Mouse (Mus musculus) CH12.LX (cell line): ENCODE results near the gene Rrp7a. TPM values are rescaled to one million over a fixed set of nuclear protein-coding genes. Genes with fewer than 3 reads are reported as not detected.

Experiments
- DNase-seq: peaks from one replicate; pipeline ENCODE4 v3.0.0-alpha.2; 2013; ENCODE audit errors: extremely low read depth
- H3K27ac ChIP-seq: 2 replicates; pipeline ENCODE4 v1.5.1; 2012; ENCODE audit warnings: low read depth, mild to moderate bottlenecking, control low read depth, moderate library complexity; ENCODE audit not compliant: insufficient read depth
- H3K27me3 ChIP-seq: replicated peaks from 2 replicates; pipeline ENCODE3; 2012; ENCODE audit warnings: inconsistent platforms
- H3K36me3 ChIP-seq, 2 experiments: replicated peaks in 1 of 2; 2 replicates each; pipeline versions ENCODE3 to v1.6.1; 2012; ENCODE audit warnings: inconsistent platforms in 1 of 2, low read length in 1 of 2, mild to moderate bottlenecking in 1 of 2, mixed read lengths in 1 of 2, moderate library complexity in 1 of 2; ENCODE audit not compliant: control insufficient read depth in 1 of 2, insufficient read depth in 1 of 2
- H3K4me1 ChIP-seq, 2 experiments: 2 replicates each; pipeline ENCODE4 v1.6.1; 2012; ENCODE audit warnings: inconsistent platforms in 1 of 2, moderate library complexity in 1 of 2; ENCODE audit not compliant: insufficient read depth in 2 of 2, control insufficient read depth in 1 of 2
- H3K4me2 ChIP-seq: 2 replicates; pipeline ENCODE4 v1.6.1; 2012; ENCODE audit warnings: low read depth, mild to moderate bottlenecking, control low read depth; ENCODE audit not compliant: poor library complexity, insufficient read depth, severe bottlenecking
- H3K4me3 ChIP-seq, 3 experiments: fragments of 150-350 bp in 1 of 3; sonication (generic) in 1 of 3; replicated peaks in 1 of 3; 2 replicates each; pipeline versions ENCODE3 to v1.5.1; 2011 to 2012; ENCODE audit warnings: low read depth in 2 of 3, low read length in 2 of 3, mild to moderate bottlenecking in 2 of 3, moderate library complexity in 2 of 3, control low read depth in 1 of 3, improper control_type of control experiment in 1 of 3, inconsistent platforms in 1 of 3, mixed read lengths in 1 of 3; ENCODE audit not compliant: poor library complexity in 1 of 3
- H3K79me2 ChIP-seq: replicated peaks from 2 replicates; pipeline ENCODE4 v1.6.1; 2012; ENCODE audit warnings: mild to moderate bottlenecking, moderate library complexity; ENCODE audit not compliant: control insufficient read depth, poor library complexity, insufficient read depth, severe bottlenecking; ENCODE audit errors: extremely low read depth
- H3K9ac ChIP-seq: 2 replicates; pipeline ENCODE4 v1.6.1; 2012; ENCODE audit warnings: low read depth, mild to moderate bottlenecking, control low read depth, moderate library complexity; ENCODE audit not compliant: insufficient read depth
- H3K9me3 ChIP-seq: replicated peaks from 2 replicates; pipeline ENCODE3; 2012; ENCODE audit warnings: low read length, inconsistent platforms, mixed read lengths
- BHLHE40 ChIP-seq: IDR thresholded peaks from 2 replicates; pipeline ENCODE4 v1.6.1; 2011; ENCODE audit warnings: mild to moderate bottlenecking, low read depth, low read length, improper control_type of control experiment
- CHD1 ChIP-seq: IDR thresholded peaks from 2 replicates; pipeline ENCODE4 v1.6.1; 2012; ENCODE audit warnings: low read depth, low read length, improper control_type of control experiment, inconsistent platforms
- ELF1 ChIP-seq: IDR thresholded peaks from 2 replicates; pipeline ENCODE4 v1.6.1; 2014; ENCODE audit warnings: low read depth, mild to moderate bottlenecking, inconsistent platforms, low read length, improper control_type of control experiment
- GABPA ChIP-seq: IDR thresholded peaks from 2 replicates; pipeline ENCODE4 v1.6.1; 2012; ENCODE audit warnings: low read depth, low read length, improper control_type of control experiment, inconsistent platforms; ENCODE audit not compliant: insufficient replicate concordance
- JUN ChIP-seq: IDR thresholded peaks from 2 replicates; pipeline ENCODE4 v1.6.1; 2011; ENCODE audit warnings: low read depth, mild to moderate bottlenecking, low read length, improper control_type of control experiment, moderate library complexity; ENCODE audit not compliant: insufficient read depth
- JUND ChIP-seq: conservative IDR thresholded peaks from 2 replicates; pipeline ENCODE4 v1.6.1; 2011; ENCODE audit warnings: low read depth, low read length, improper control_type of control experiment
- KAT2A ChIP-seq: IDR thresholded peaks from 2 replicates; pipeline ENCODE4 v1.6.1; 2012; ENCODE audit warnings: low read length, improper control_type of control experiment, inconsistent platforms; ENCODE audit not compliant: insufficient replicate concordance
- MAFK ChIP-seq: IDR thresholded peaks from 2 replicates; pipeline ENCODE4 v1.6.1; 2011; ENCODE audit warnings: low read length, improper control_type of control experiment; ENCODE audit not compliant: insufficient replicate concordance
- MAX ChIP-seq: IDR thresholded peaks from 2 replicates; pipeline ENCODE4 v1.6.1; 2011; ENCODE audit warnings: low read length, improper control_type of control experiment
- MEF2A ChIP-seq: IDR thresholded peaks from 2 replicates; pipeline ENCODE4 v1.6.1; 2014; ENCODE audit warnings: low read depth, mild to moderate bottlenecking, inconsistent platforms, low read length, improper control_type of control experiment, borderline replicate concordance
- NELFE ChIP-seq: IDR thresholded peaks from 2 replicates; pipeline ENCODE4 v1.6.1; 2011; ENCODE audit warnings: low read depth, low read length, improper control_type of control experiment
- NRF1 ChIP-seq: IDR thresholded peaks from 2 replicates; pipeline ENCODE4 v1.6.1; 2014; ENCODE audit warnings: low read depth, mild to moderate bottlenecking, inconsistent platforms, low read length, improper control_type of control experiment, moderate library complexity
- POLR2A ChIP-seq: IDR thresholded peaks from 2 replicates; pipeline ENCODE4 v1.6.1; 2011; ENCODE audit warnings: low read depth, mild to moderate bottlenecking, improper control_type of control experiment, low read length
- RAD21 ChIP-seq: IDR thresholded peaks from 2 replicates; pipeline ENCODE4 v1.6.1; 2011; ENCODE audit warnings: low read depth, mild to moderate bottlenecking, low read length, improper control_type of control experiment, moderate library complexity
- TBP ChIP-seq: conservative IDR thresholded peaks from 2 replicates; pipeline ENCODE4 v1.6.1; 2011; ENCODE audit warnings: low read depth, low read length, improper control_type of control experiment
- TCF12 ChIP-seq: IDR thresholded peaks from 2 replicates; pipeline ENCODE4 v1.6.1; 2014; ENCODE audit warnings: low read depth, mild to moderate bottlenecking, inconsistent platforms, low read length, improper control_type of control experiment
- USF1 ChIP-seq: IDR thresholded peaks from 2 replicates; pipeline ENCODE4 v1.6.1; 2014; ENCODE audit warnings: low read depth, mild to moderate bottlenecking, inconsistent platforms, low read length, improper control_type of control experiment
- USF2 ChIP-seq: conservative IDR thresholded peaks from 2 replicates; pipeline ENCODE4 v1.6.1; 2011; ENCODE audit warnings: low read depth, low read length, improper control_type of control experiment
- ZC3H11A ChIP-seq: IDR thresholded peaks from 2 replicates; pipeline ENCODE4 v1.6.1; 2012; ENCODE audit warnings: low read depth, mild to moderate bottlenecking, inconsistent platforms, low read length, improper control_type of control experiment
- ZNF384 ChIP-seq: IDR thresholded peaks from 2 replicates; pipeline ENCODE4 v1.6.1; 2012; ENCODE audit warnings: low read depth, low read length, improper control_type of control experiment, inconsistent platforms
- dilution Hi-C: fragments of 300-500 bp; cut with MboI; formaldehyde crosslinking; loops from 2 replicates; pipeline ENCODE4 v1.14.3; 2020; ENCODE audit warnings: low sequenced_read_pairs; ENCODE audit not compliant: extremely low pct_unique_long_range_greater_than_20kb, extremely low pct_ligation_motif_present
- in situ Hi-C: fragments of 300-500 bp; cut with MboI; formaldehyde crosslinking; loops from 3 replicates; pipeline ENCODE4 v1.14.3; 2019; ENCODE audit warnings: low sequenced_read_pairs, low pct_ligation_motif_present, low pct_unique_long_range_greater_than_20kb, mixed read lengths
- polyA plus RNA-seq: library from polyadenylated mRNA; unstranded; fragments of >175 nt; gene quantifications from 2 replicates; pipeline ENCODE4 v1.2.1, GENCODE M21; 2012; ENCODE audit warnings: low read depth; ENCODE audit not compliant: insufficient read length
- total RNA-seq, 2 experiments: library from RNA; depleted of rRNA; stranded (reverse); fragments of 300-350 nt in 1 of 2; fragments of >200 nt in 1 of 2; gene quantifications; 2 replicates each; pipeline ENCODE4 v1.2.3; 2012 to 2014

Gene Rrp7a
- total and polyA plus RNA-seq, 3 experiments = 126 to 262 (median 156) TPM

DNA sequence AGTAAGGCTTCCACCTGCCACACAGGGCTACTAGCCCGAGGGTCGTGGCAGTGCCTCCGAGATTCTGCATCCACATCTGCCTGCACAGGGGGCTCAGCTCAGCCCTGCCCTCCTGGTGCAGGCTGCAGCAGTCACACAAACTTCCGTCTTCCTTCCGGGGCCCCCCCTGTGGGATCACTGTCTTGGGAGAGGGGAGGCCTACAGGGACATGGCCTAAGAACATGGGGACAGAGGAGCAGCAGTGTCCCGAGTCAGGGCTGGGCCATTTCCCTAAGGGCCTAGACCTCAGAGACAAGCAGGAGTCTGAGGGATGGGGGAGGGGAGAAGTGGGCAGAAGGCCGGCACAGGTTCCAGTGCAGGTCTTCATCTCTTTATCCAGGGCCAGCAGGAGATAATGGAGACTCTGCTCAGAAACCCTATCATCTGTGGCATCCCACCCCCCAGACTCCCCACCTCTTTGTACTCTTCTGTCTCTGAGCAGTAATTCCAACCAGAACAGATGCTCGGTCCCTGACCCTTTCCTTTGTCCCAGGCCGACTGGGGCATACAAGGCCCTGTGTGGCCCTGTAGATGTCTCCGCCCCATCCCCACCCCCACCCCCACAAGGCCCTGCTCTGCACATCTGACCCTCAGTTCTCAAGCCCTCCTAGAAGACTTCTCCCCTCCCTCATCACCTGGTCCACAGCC, 38.6 kb upstream of the Rrp7a start:
- dilution Hi-C loops (no loop called here), in situ Hi-C loops (no loop called here)
- H3K9me3 ChIP-seq = no peaks in the 10 kb centered on the region
- no peak overlapping the region for H3K4me3 ChIP-seq
- no peak for DNase-seq
- H3K27me3 ChIP-seq = no peaks in the 10 kb centered on the region
- no peak overlapping the region for H3K9ac ChIP-seq
- H3K4me2 ChIP-seq = no peak overlapping the region
- H3K36me3 ChIP-seq = peaks cover 43 to 77% of the 10 kb centered on the region in 2 experiments
- H3K79me2 ChIP-seq = no peaks in the 10 kb centered on the region
- no peak for TF ChIP-seq KAT2A
- H3K27ac ChIP-seq = no peak overlapping the region
- peaks cover 16 to 89% of the 10 kb centered on the region in 2 experiments for H3K4me1 ChIP-seq

DNA sequence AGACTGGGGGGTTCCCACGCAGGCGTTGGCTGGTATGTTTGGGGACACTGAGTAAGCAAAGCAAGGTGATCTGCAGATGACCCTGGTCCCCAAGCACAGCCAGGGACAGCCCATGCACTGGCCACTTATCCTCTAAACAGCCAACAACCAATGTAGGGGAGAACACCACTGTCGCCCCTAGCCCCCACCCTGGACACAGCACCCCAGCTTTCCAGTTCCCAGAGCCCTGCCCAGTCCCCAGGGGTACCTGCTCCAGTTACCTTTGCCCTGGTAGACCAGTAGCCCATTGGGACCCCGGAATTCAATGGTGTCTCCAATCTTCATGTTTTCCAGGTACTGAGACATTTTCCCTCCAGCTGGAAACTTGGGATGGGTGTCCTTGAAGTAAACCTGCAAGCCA, 38.0 kb upstream of the Rrp7a start:
- in situ Hi-C loops (no loop called here), dilution Hi-C loops (no loop called here)
- Histone ChIP-seq H3K4me3 (no peak overlapping the region), H3K9me3 (no peaks in the 10 kb centered on the region), H3K4me2 (no peak overlapping the region), H3K4me1 (peaks cover 22 to 89% of the 10 kb centered on the region in 2 experiments), H3K36me3 (peaks cover 43 to 76% of the 10 kb centered on the region in 2 experiments), H3K9ac (no peak overlapping the region), H3K27ac (no peak overlapping the region), H3K27me3 (no peaks in the 10 kb centered on the region), H3K79me2 (no peaks in the 10 kb centered on the region)
- TF ChIP-seq GABPA = no peak
- no peak for TF ChIP-seq ELF1
- TF ChIP-seq NELFE = no peak
- no peak for TF ChIP-seq BHLHE40
- no peak for TF ChIP-seq USF2
- TF ChIP-seq POLR2A = no peak
- TF ChIP-seq JUN = no peak
- TF ChIP-seq MEF2A = no peak
- no peak for TF ChIP-seq TCF12
- no peak for TF ChIP-seq TBP
- no peak for TF ChIP-seq ZNF384
- TF ChIP-seq JUND = no peak
- TF ChIP-seq MAX = no peak
- TF ChIP-seq CHD1 = no peak
- TF ChIP-seq USF1 = no peak
- no peak for TF ChIP-seq RAD21
- no peak for TF ChIP-seq MAFK
- no peak for TF ChIP-seq ZC3H11A
- no peak for TF ChIP-seq NRF1
- DNase-seq = no peak
